In the genomic region with DNA sequence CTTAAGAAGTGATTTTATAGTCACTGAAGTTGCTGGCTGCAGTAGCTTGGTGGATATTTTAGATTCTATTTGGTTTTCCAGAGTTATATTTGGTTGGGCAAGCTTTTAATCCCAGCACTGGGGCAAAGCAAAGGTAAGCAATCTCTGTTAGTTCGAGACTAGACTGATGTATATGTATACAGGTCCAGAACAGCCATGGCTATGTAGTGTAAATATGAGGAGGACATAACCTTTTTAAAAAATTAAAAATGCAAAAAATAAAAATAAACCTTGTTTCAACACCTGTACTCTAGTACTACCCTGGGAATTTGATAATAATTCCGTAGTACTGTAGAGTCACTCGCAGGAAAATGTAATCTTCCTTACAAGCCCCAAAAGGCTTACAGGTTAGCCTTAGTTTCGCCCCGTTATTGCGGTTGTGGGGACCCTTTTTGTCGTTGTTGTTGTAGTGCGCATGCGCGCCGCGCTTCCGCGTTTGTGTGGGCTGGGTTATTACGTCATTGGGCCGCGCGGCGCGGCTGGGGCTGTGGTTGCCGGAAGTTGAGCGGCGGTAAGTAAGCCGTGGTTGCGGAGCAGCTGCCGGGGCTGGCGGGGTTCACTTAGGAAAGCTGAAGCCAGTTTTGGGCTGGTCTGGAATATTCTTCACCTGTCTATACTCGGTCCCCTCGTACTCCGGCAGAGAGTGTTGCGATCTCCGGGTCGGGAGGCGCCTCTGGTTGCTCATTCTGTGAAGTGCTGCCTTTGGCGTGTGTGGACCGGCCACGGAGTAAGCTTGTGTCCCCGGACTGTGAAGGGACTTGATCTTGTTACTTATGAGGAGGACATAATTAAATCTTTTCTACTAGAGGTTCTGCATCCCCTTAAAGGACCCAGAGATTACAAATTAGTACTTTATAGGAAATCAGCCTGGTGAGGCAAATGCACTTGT, we compare ENCODE assay signal across 7 mouse cellular contexts. TPM values are rescaled to one million over a fixed set of nuclear protein-coding genes. Genes with fewer than 3 reads are reported as not detected.
DNase-seq lines count a peak whose midpoint lies in the region; ATAC-seq and TF ChIP-seq lines count a peak whose summit lies in the region.

Atg7 (plus strand) TSS at position 497 of the 928 bp plus-strand sequence.

- H3K9me3 ChIP-seq in embryonic facial prominence, embryonic 12.5 days, result no peaks in the 10 kb centered on the region
- H3K9me3 ChIP-seq in limb, embryonic 12.5 days, result no peaks in the 10 kb centered on the region
- H3K9me3 ChIP-seq in midbrain, embryonic 15.5 days, result no peaks in the 10 kb centered on the region

- no peak within 1 kb of the TSS for H3K27ac ChIP-seq in embryonic facial prominence, embryonic 12.5 days
- 0 out of 2 replicates have a peak within 1 kb of the TSS, but pooled peaks have one; percentile 25 for H3K27ac ChIP-seq in kidney, adult 2 months (ENCODE audit: insufficient read depth, low read depth, low read length)
- H3K27ac ChIP-seq in limb, embryonic 12.5 days, result no peak within 1 kb of the TSS
- peak within 1 kb of the TSS; percentile 74 for H3K27ac ChIP-seq in midbrain, embryonic 15.5 days
- peak within 1 kb of the TSS; percentile 69 for H3K27ac ChIP-seq in spleen, adult 2 months (ENCODE audit: insufficient read depth, low read length)

- peak within 1 kb of the TSS; percentile 71 for H3K4me3 ChIP-seq in embryonic facial prominence, embryonic 12.5 days
- peak within 1 kb of the TSS; percentile 82 for H3K4me3 ChIP-seq in kidney, adult 2 months (ENCODE audit: insufficient read depth, low read depth, low read length)
- H3K4me3 ChIP-seq in limb, embryonic 12.5 days (replicated peaks), result peak within 1 kb of the TSS; percentile 70
- H3K4me3 ChIP-seq in midbrain, embryonic 15.5 days, result peak within 1 kb of the TSS; percentile 78
- peak within 1 kb of the TSS; percentile 74 for H3K4me3 ChIP-seq in spleen, adult 2 months (ENCODE audit: extremely low read depth, insufficient read depth, insufficient read length)

- TF ChIP-seq POLR2A in kidney, adult 2 months (IDR thresholded peaks at IDR 0.05; ENCODE audit: low read depth, low read length), result peak; percentile 31
- TF ChIP-seq POLR2A in spleen, adult 2 months (IDR thresholded peaks at IDR 0.05; ENCODE audit: low read depth, low read length), result peak; percentile 72

- peak; percentile 94 for DNase-seq in adrenal gland, postnatal 25 days
- DNase-seq in heart, adult 18-20 months, result peak; percentile 93 to 95
- DNase-seq in kidney, adult 2 months, result peak; percentile 96
- DNase-seq in spleen, adult 2 months (ENCODE audit: low read depth in 1 of 2, low spot score in 2 of 2), result peak; percentile 88 to 91

- no peaks in the 10 kb centered on the region for H3K36me3 ChIP-seq in embryonic facial prominence, embryonic 12.5 days
- H3K36me3 ChIP-seq in kidney, adult 2 months (ENCODE audit: control insufficient read depth, insufficient read depth, low read length), result no peaks in the 10 kb centered on the region
- no peaks in the 10 kb centered on the region for H3K36me3 ChIP-seq in limb, embryonic 12.5 days
- no peaks in the 10 kb centered on the region for H3K36me3 ChIP-seq in midbrain, embryonic 15.5 days (replicated peaks)
- H3K36me3 ChIP-seq in spleen, adult 2 months (ENCODE audit: control insufficient read depth, insufficient read depth, low read length), result no peaks in the 10 kb centered on the region

- peaks cover 5% of the 10 kb centered on the region for H3K4me1 ChIP-seq in embryonic facial prominence, embryonic 12.5 days
- no peaks in the 10 kb centered on the region; the same call in 1 of the 2 replicates for H3K4me1 ChIP-seq in kidney, adult 2 months (ENCODE audit: control insufficient read depth, insufficient read depth, low read length)
- H3K4me1 ChIP-seq in limb, embryonic 12.5 days (replicated peaks), result peaks cover 7% of the 10 kb centered on the region
- H3K4me1 ChIP-seq in midbrain, embryonic 15.5 days, result peaks cover 8% of the 10 kb centered on the region
- H3K4me1 ChIP-seq in spleen, adult 2 months (ENCODE audit: control insufficient read depth, insufficient read depth, insufficient read length), result 0 out of 2 replicates have a peak, but pooled peaks cover 2% of the 10 kb centered on the region

- WGBS in embryonic facial prominence, embryonic 12.5 days, result under 1% methylated on average over 38 of the region's 38 CpGs
- under 1% methylated on average over 38 of the region's 38 CpGs for WGBS in kidney, adult 2 months
- under 1% methylated on average over 38 of the region's 38 CpGs for WGBS in limb, embryonic 12.5 days
- WGBS in midbrain, embryonic 15.5 days, result under 1% methylated on average over 38 of the region's 38 CpGs
- 1% methylated on average over 38 of the region's 38 CpGs for WGBS in spleen, adult 2 months

- ATAC-seq in embryonic facial prominence, embryonic 12.5 days (ENCODE audit: insufficient number of reproducible peaks, insufficient read depth, low FRiP score, low TSS enrichment), result peak; percentile 47; the same call in 1 of the 2 replicates
- peak; percentile 77 for ATAC-seq in limb, embryonic 12.5 days (ENCODE audit: insufficient number of reproducible peaks, insufficient read depth, low FRiP score, low TSS enrichment, low read depth)
- peak; percentile 90 for ATAC-seq in midbrain, embryonic 15.5 days (replicated peaks)

- peak within 1 kb of the TSS; percentile 66 for H3K9ac ChIP-seq in embryonic facial prominence, embryonic 12.5 days
- H3K9ac ChIP-seq in limb, embryonic 12.5 days (replicated peaks), result peak within 1 kb of the TSS; percentile 60
- peak within 1 kb of the TSS; percentile 59 for H3K9ac ChIP-seq in midbrain, embryonic 15.5 days

- H3K4me2 ChIP-seq in embryonic facial prominence, embryonic 12.5 days (replicated peaks), result peak within 1 kb of the TSS; percentile 88
- peak within 1 kb of the TSS; percentile 94 for H3K4me2 ChIP-seq in limb, embryonic 12.5 days
- H3K4me2 ChIP-seq in midbrain, embryonic 15.5 days, result peak within 1 kb of the TSS; percentile 90

- no peaks in the 10 kb centered on the region for H3K27me3 ChIP-seq in embryonic facial prominence, embryonic 12.5 days
- no peaks in the 10 kb centered on the region for H3K27me3 ChIP-seq in kidney, adult 2 months (replicated peaks; ENCODE audit: control insufficient read depth, insufficient read depth, low read length)
- H3K27me3 ChIP-seq in limb, embryonic 12.5 days, result no peaks in the 10 kb centered on the region
- 0 out of 2 replicates have a peak, but pooled peaks cover 4% of the 10 kb centered on the region for H3K27me3 ChIP-seq in midbrain, embryonic 15.5 days (replicated peaks)
- no peaks in the 10 kb centered on the region for H3K27me3 ChIP-seq in spleen, adult 2 months (ENCODE audit: control insufficient read depth, insufficient read depth, low read length)

- TF ChIP-seq CTCF in kidney, adult 2 months (conservative IDR thresholded peaks at IDR 0.05; ENCODE audit: insufficient read depth, insufficient read length, low read depth, low read length), result no peak
- TF ChIP-seq CTCF in spleen, adult 2 months (IDR thresholded peaks at IDR 0.05; ENCODE audit: extremely low read depth, insufficient read depth, insufficient read length, insufficient replicate concordance), result no peak

RNA-seq across cellular contexts. Expression of gene Atg7, which starts in this region (rescaled TPM):
- 27.6 and 41.2 TPM in 2 replicates for total RNA-seq in adrenal gland, postnatal 25 days (2021)
- 18.3 and 18.8 TPM in 2 replicates for polyA plus RNA-seq in embryonic facial prominence, embryonic 12.5 days (2016; fragmentation: Nextera tagmentation; extraction: Ambion mirVana)
- total RNA-seq in heart, adult 18-20 months (2021), result 10 to 100 TPM; 11.0 to 13.2 TPM
- 20.1 and 20.6 TPM in 2 replicates for polyA plus RNA-seq in kidney, adult 2 months (2012; rRNA removed)
- 17.1 and 18.0 TPM in 2 replicates for polyA plus RNA-seq in limb, embryonic 12.5 days (2016; fragmentation: Nextera tagmentation; extraction: Ambion mirVana)
- 17.6 and 17.7 TPM in 2 replicates for polyA plus RNA-seq in midbrain, embryonic 15.5 days (2015; fragmentation: Nextera tagmentation; extraction: Ambion mirVana)
- 11.7 and 13.2 TPM in 2 replicates for polyA plus RNA-seq in spleen, adult 2 months (2012; rRNA removed)

Comparison
In these comparisons a context has a peak if more than half of its experiments do, and no peak if none do; other contexts are left out.
1. H3K27ac ChIP-seq: peak in kidney, adult 2 months (single experiment), midbrain, embryonic 15.5 days (single experiment) and spleen, adult 2 months (single experiment); none in embryonic facial prominence, embryonic 12.5 days (single experiment) and limb, embryonic 12.5 days (single experiment).
2. Peak in every context shown above with its lines, with median percentiles within 50 percentile points of each other: DNase-seq, ATAC-seq, H3K4me2 ChIP-seq, H3K4me3 ChIP-seq and H3K9ac ChIP-seq.